Mouse (Mus musculus) gastrocnemius, adult 18-20 months (tissue): ENCODE results near the gene Ank2. TPM values are rescaled to one million over a fixed set of nuclear protein-coding genes. Genes with fewer than 3 reads are reported as not detected.
"Not testable (repeated sequence)": the region's sequence is repeated elsewhere in the genome, so short reads cannot be mapped to it uniquely, and the experiment has no call there.

Source experiments
- DNase-seq: peaks from one replicate; pipeline ENCODE4 v3.0.0; 2021; ENCODE audit warnings: low spot score
- total RNA-seq, 2 experiments: library from RNA; stranded (reverse); gene quantifications; 2 replicates each; pipeline ENCODE4 v1.2.3; 2021

Ank2 gene
- total RNA-seq, 2 experiments from 2014 or later: 91.2 to 119 TPM

DNA sequence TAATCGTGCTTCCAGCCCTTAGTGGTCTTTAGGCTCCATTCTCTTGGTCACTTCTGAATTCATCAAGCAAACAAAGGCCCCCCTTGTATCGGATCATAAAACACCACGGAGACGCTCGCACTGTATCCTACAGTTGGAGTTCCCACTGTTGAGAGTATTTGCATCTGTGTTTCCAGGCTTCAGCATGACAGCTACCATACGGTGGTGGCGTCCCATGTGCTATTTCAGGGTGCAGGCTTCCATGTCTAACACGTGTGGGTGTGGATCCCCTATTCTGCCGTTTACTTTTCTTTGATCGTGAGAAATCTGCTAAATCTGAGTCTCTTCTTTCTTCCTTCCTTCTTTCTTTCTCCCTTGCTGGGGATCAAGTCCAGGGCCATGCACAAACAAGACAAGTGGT lies 14.0 kb downstream of the Ank2 start:
- DNase-seq: no peak

DNA sequence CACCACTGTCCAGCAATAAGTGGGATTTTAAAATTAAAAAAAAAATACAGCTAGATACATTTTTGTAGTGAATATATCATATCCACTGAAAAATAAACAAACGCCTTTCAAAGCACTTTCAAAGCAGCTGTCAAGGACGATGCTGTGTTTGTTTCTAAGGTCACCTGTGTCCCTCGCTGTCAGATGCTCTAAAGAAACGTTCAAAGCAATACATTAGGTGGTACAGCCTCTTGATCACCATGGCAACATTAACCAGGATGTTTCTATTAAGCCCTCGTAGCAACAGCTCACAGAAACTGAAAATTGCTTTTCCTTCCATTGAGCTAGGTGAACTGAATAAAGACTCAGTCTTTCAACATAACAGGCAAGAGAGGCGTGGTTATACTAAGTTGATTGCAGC lies 17.5 kb downstream of the Ank2 start:
- DNase-seq: no peak

DNA sequence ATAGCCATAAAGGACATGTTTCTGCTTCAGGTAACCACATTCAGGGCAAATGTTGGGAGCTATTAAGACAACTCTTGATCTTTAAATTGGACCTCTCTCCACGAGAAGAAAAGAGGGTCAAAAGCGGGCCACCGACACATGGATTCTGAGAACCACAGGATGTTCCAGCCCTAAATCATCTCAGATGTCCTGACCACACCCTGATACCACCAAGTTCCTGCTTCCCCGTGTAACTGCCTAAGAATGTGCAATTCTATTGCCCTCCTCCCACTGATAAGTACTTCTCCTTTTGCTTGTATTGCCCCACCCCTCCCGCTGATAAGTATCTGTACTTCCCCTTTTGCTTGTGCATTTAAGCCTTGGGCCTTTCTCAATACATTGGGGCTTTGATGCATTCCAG lies 18.8 kb downstream of the Ank2 start:
- not testable (repeated sequence) for DNase-seq

DNA sequence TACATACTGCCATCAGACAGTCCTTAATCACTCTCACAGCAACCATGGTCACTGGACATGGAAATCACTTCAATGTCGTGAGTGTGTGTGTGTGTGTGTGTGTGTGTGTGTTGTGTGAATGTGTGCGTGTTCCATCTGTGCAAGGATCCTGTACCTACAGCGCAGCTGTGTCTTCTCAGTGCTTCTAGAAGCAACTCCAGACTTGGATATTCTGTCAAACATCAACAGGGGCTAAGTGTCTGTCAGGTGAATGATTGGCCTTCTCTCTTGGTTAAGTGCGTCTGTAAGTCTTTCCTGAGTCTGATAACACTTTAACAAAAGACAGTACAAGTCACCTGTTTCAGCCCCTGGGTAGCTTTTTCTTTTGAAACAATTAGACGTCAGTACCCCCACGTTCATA lies 25.0 kb downstream of the Ank2 start:
- DNase-seq: no peak

DNA sequence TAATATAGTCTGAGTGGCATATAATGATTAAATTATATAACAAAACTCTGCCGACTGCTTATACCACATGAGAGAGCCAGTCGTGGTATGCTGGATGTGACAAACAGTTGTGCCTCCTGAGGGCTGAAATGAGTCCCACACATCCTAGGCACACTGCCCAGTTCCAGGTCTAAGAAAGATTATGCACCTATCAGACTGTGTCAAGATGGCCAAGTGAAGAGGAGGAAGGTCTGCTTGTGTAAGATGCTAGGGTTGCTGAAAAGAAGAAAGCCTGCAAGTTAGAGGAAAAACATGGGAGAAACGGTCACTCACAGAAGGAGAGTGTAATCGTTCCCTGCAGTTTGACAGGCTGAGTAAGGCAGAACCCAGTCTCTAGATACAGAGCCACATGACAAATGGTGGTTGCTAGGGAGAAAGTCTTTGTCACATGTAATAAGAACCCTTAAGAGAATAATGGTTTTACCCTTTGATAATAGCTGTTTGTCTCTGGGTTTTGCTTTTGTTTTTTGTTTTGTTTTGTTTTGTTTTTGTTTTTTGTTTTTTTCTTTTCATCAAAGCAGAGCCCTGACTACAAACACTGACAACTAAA lies 29.9 kb downstream of the Ank2 start:
- no peak for DNase-seq

DNA sequence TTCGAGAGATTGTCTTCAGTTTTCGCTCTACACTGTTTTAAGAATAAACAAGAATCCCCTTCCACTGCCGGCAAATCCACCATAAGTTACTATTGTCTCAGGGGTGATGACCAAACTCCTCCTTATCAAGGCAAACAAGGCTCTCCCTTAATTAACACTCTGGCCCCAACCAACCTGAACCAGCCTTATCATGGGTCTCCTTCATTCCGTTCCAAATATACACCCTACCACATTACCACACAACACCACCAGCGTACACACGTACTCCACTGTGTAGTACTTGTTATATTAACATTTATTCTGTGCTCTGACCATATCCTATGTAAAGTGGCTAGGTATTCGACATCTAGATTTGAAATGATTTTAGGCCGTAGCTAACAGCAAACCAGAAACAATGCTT lies 30.6 kb downstream of the Ank2 start:
- no peak for DNase-seq

DNA sequence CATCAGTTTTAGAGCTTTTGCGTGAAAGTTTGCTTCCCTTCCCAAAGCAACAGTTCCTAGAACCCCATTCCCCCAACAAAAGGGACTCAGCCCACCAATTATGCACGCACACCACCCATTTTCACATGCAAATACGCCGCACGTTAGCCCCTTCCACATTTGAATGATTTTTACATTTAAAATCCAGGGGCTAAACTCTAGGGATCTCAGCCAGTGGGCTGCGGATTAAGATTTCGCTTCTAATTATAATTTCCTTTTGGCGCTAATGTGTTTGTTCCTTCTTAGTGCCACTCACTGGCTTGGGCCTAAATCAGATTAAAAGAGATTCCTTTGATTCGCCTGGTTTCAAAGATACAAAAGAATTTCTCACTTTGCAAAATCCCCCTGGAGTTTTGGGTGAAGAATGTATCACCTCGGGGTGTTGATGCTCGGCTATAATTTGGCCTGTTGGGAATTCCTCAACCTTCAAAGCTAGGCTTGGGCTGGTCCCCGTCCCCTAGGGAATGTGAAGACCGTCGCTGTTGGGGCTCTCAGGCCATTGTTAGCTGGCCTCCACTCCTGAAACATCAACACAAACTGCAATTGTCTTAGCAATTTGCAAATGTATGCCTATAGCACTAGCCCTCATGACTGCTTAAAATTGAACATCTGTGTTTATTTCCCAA lies 35.2 kb downstream of the Ank2 start:
- DNase-seq: no peak

DNA sequence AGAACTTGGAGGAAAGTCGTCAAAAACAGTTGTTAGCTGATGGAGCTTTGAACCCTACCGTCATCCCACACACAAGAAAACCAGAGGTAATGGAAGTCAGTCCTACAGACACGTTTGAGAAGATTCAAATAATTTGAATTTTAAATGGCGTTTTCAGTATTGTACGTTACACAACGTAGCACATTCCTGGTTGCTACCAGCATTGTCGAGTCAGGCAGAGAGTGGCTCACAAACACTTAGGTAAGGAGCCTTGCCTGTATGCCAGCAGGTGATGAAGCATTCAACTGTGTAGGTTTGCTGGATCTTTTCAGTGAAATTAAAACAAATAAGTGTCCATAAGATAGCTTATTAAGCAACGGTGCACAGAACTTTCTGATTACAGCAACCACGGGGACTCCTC lies 36.0 kb downstream of the Ank2 start:
- DNase-seq: no peak

DNA sequence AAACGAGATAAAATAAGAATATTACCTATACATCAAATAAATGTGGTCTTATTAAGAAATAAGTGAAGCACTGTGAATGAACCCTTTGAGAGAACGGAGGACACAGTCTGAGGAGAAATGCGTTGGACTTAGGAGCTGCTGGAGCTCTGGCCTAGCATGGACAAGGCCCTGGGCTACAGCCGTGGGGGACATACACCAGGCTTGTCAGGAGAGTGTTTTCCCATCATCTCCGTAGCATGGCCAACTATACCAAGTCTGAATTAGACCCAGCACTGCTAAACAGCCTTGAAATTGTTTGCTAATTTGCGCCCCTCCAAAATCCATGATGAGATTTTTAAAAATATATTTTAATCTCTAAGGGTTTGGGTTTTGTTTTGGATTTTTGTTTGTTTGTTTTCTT lies 36.7 kb downstream of the Ank2 start:
- no peak for DNase-seq

DNA sequence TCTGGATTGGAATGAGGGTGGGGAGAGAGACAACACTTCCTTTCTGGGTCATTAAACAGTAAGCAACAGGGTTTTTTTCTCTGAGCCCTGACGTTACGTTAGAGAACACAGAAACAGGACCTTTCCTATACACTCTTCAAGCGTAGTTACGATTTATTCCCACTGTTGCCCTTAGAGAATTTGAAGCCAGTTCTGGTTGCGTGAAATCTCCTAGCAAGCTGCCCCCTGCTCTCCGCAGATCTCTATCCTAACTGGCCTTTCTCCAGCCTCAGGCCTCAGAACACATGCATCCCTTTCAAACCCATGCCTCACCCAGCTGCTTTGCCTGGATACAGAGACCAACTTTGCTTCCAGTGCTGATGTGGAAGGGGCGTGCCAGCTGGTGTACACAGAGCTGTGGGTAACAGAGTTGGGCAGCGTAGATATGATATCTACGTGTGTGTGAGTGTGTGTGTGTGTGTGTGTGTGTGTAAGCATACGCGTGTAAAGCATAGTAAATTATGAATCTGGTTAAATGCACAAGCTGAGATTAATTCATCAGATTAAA lies 38.2 kb downstream of the Ank2 start:
- DNase-seq: no peak

DNA sequence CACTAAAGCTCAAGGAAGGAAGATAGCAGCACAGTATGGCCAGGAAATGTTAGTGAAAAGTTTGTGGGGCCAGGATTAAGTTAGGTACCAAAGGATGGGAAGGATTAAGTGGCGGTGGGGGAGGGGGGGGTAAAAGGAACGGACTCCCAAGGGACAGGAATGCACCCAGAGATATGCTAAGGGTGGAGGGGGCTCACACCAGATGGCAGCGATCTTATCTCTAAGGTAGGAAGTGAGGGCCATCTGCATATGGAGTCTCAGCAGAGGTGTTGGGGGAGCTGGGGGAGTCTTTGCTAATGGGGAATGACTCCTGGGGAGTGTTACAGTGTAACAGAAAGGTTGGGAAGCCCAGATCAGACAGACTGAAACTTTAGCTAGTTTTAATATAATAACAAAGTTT lies 39.3 kb downstream of the Ank2 start:
- no peak for DNase-seq

DNA sequence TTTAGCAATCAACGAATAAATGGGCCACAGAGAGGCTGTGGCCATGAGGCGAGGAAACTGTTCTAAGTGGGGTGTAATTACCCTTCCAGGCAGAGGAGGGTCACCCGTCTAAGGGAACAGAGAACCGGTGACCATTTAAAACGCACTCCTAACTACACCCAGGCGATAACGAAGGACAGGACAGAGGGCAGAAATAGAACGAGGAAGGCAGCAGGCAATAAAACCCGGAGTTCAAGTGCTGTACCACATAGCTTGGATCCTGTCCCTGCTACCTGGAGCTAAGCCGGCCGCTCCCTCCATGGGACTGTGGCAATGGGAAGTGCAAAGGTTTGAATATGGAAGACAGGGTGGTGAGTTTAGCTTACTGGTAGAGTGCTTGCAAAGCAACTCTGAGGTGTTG lies 40.2 kb downstream of the Ank2 start:
- no peak for DNase-seq

DNA sequence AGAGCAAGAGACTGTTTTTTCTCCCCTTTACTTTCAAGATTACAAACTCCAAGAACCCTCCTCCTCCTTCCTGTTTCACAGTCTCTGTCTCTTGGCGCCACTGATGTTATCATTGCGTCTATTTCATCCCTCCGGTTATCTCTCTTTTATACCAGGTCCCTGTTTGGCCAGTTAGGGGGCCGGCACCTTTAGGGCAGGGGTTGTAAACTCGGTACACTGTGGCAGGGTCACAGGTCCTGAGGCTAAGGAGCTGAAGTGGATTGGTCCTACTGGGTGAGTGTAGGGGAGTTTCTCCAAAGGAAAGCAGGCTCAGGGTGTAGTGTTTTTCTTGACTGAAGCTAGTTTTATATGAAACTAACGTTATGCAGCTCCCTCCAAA lies 40.7 kb downstream of the Ank2 start:
- no peak for DNase-seq

DNA sequence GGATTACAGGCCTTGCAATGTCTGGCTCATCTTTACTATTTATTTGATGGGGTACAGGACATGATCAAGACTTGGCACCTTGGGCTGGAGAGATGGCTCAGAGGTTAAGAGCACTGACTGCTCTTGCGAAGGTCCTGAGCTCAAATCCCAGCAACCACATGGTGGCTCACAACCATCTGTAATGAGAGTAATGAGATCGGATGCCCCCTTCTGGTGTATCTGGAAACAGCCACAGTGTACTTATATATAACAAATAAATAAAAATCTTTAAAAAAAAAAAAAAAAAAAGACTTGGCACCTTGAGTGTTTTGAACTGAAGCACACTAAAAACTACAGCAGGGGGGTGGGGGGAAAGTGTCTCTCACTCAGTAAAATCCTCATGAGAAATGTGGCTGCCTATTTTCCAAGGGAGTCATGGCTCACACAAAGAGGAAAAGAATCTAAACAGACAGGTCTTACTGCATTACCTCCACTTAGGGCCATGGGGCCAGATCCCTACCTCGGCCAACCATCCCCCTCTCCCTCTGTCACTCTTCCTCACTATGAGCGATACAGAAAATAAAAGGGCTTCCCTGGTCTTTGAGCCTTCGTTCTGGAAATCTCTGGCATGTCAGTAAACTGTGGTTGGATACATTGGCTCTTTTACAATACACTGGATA lies 41.3 kb downstream of the Ank2 start:
- no peak for DNase-seq

DNA sequence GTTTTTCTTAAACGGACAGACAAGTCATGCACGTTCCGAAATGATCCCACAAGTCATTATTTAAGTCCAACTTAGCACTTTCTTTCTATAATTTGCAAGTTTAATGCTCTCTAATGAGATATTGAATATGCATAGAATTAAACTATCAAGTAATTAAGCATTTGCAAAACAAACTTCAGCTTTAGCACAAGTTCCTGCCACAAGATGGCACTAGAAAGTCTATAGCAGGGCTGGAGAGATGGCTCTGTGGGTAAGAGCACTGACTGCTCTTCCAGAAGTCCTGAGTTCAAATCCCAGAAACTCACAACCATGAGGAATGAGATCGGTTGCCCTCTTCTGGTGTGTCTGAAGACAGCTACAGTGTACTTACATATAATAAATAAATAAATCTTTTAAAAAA lies 45.4 kb downstream of the Ank2 start:
- DNase-seq: no peak

DNA sequence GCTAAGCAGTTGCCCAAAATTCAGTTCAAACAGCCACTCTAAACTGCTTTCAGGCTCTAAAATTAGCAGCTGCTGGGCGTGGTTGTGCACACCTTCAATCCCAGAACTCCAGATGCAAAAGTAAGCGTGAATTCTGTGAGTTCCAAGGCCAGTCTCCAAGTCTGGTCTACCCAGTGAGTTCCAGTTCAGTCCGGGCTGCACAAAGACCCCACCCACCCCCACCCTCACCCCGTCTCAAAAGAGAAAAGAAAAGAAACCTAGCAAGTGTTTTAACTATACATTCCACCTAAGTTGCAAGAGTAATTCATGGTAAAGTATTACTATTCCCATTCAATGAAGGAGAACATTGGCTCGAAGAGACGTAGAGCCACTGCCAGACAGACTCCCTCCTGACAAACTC lies 45.9 kb downstream of the Ank2 start:
- DNase-seq: no peak

DNA sequence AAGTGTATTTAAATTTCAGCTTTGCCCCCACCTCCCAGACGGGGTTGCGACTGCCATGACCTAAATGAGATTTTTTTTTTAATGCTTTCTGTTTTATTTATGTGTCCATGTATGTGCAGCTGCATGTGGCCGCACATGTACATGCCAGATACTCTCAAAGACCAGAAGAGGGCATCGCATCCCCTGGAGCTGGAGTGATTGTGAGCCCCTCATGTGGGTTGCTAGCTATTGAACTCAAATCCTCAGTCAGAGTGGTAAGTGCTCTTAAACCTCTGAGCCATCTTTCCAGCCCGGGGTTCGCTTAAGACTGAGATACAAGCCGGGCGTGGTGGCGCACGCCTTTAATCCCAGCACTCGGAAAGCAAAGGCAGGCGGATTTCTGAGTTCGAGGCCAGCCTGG lies 46.9 kb downstream of the Ank2 start:
- no peak for DNase-seq

DNA sequence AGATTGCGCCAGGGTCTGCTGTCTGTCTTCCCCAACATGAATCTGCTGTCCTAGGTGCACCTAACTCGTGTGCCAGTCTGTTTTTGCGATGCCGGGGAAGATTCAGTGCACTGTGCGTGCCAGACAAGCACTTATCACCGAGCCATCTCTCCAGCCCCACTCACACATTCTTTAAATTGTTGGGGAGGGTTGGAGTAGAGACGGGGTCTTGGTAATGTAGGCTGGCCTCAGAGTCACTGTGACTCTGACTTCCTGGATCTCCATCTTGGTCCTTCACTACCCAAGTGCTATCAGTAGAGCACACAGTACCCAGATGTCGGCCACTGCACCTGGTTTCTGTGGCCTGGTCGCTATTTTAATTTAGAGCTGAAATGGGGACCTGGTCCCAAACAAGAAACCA lies 47.4 kb downstream of the Ank2 start:
- no peak for DNase-seq

DNA sequence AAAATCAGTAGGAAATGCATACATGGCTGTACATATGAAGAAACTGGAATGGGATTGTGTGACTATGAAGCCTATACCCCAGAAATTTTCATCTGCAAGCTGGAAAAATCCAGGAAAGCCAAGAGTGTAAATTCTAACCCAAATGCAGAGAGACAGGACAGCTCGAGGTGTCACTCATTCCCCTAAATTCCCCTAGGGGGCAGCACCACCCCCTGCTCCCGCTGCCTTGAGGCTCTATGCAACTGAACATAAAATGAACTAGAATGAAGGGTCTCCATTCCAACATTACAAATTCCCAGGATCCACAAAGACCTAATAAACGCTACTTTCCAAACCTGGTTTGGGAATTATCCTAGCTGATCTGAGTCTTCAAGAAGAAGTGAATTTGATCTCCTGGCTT lies 48.1 kb downstream of the Ank2 start:
- peak; percentile 28 for DNase-seq

DNA sequence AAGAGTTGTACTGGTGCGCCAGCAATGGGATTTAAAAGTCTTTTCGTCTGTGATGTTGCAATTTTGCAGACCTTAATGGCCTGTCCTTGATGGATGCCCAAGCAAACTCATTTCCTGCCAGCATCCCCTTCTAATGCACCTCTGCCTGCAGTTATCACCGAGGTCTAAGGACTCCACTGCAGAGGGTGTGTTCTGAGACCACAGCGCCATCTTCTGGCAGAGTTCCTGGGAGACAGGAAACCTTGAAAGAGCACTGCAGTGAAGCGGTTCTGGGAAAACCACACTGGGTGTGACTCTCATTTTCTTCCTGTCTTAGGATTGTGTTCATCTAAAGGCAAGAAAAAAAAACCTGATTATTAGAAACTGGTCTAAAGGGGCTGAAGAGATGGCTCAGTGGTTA lies 53.0 kb downstream of the Ank2 start:
- DNase-seq: peak; percentile 53

DNA sequence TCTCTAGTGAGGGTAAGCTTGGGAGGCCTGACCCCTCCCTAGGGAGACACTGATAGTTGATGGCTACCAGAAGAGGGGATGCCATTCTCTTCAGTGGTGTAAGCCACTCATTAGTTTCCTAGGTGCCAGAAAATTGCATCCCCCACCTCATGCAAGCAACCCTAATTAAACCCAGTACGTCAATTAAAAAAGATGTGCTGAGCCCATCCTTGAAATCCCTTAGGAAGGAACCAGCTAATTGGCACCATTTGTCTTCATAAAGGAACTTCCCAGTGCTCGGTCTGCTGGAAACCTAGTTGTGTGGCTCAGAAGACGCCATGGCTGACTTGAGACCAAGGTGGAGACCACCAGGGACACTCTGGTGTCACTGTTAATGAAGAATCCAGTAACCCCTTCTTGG lies 65.9 kb downstream of the Ank2 start:
- no peak for DNase-seq

DNA sequence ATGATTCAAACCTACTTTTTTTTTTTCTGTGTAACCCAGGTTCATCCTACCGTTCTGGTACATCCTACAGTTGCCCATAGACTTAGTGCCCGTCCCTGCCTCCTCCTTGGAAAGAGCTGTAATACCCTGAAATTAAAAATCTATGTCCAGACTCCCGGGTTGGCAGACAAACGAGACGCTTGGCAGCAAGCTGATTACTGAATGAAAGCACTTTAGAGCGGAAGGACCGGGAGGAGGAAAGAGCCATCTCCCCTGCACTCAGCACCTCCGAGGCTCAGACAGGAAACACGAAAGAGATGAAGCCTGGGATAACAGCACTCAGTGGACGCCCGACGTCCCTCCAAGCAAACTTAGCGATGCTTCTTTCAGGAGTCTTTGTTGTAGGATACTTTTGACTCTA lies 69.3 kb downstream of the Ank2 start:
- no peak for DNase-seq

DNA sequence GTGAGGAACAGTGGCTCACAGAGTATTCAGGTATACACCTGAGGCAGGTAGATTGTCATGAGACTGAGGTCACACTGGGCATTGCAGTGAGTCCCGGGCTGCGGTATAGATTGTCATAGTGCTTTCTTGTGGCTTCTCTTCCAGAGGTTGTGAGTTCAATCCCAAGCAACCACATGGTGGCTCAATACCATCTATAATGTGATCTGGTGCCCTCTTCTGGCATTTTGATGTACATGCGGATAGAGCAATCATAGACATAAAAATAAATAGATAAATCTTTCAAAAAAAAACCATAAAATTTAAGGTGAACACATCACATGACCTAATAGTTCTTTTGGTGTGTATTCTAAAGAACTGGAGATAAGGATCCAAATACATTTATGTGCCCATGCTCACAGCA lies 70.6 kb downstream of the Ank2 start:
- DNase-seq: no peak
